Mouse (Mus musculus) right cerebral cortex, adult 2 months (tissue): ENCODE measurements around the gene Fam189a2.

ENCODE experiments used
- DNase-seq, 2 experiments: peaks; one replicate each; pipeline ENCODE4 v3.0.0; 2021 to 2022; ENCODE audit warnings: low spot score in 2 of 2

Fam189a2 gene

GRCm38 (mm10) chr19:23972881-23973649, 57.8 kb downstream of the Fam189a2 start:
- DNase-seq = peak in 1 of 2 experiments; percentile 13

GRCm38 (mm10) chr19:23971391-23971790, 59.4 kb downstream of the Fam189a2 start:
- no peak for DNase-seq

- no peak for DNase-seq
These were observed 60.4 kb downstream of the Fam189a2 start for GRCm38 (mm10) chr19:23970374-23970773.

GRCm38 (mm10) chr19:23968862-23969225, 62.0 kb downstream of the Fam189a2 start:
- DNase-seq = no peak

- DNase-seq = no peak
These were observed 62.5 kb downstream of the Fam189a2 start for GRCm38 (mm10) chr19:23968125-23968861.

- DNase-seq = peak; percentile 71 to 78
These were observed 63.7 kb downstream of the Fam189a2 start for GRCm38 (mm10) chr19:23967156-23967555.

- no peak for DNase-seq
These were observed 64.4 kb downstream of the Fam189a2 start for GRCm38 (mm10) chr19:23966376-23966775.

GRCm38 (mm10) chr19:23964401-23964910, 66.4 kb downstream of the Fam189a2 start:
- no peak for DNase-seq

- peak; percentile 58 to 72 for DNase-seq
These were observed 69.3 kb downstream of the Fam189a2 start for GRCm38 (mm10) chr19:23961516-23961915.

- DNase-seq = no peak
These were observed 69.9 kb downstream of the Fam189a2 start for GRCm38 (mm10) chr19:23960831-23961447.

GRCm38 (mm10) chr19:23960275-23960674, 70.5 kb downstream of the Fam189a2 start:
- DNase-seq = no peak

GRCm38 (mm10) chr19:23959870-23960269, 70.9 kb downstream of the Fam189a2 start:
- no peak for DNase-seq

GRCm38 (mm10) chr19:23958925-23959324, 71.9 kb downstream of the Fam189a2 start:
- no peak for DNase-seq

GRCm38 (mm10) chr19:23957563-23957962, 73.3 kb downstream of the Fam189a2 start:
- no peak for DNase-seq

- no peak for DNase-seq
These were observed 74.4 kb downstream of the Fam189a2 start for GRCm38 (mm10) chr19:23956299-23956975.

- no peak for DNase-seq
These were observed 75.4 kb downstream of the Fam189a2 start for GRCm38 (mm10) chr19:23955461-23955860.

GRCm38 (mm10) chr19:23948301-23949000, 82.4 kb downstream of the Fam189a2 start:
- DNase-seq = no peak

- DNase-seq = no peak
These were observed 82.9 kb downstream of the Fam189a2 start for GRCm38 (mm10) chr19:23947871-23948270.

- no peak for DNase-seq
These were observed 84.1 kb downstream of the Fam189a2 start for GRCm38 (mm10) chr19:23946751-23947150.

- DNase-seq = no peak
These were observed 84.7 kb downstream of the Fam189a2 start for GRCm38 (mm10) chr19:23946026-23946685.

- DNase-seq = no peak
These were observed 87.9 kb downstream of the Fam189a2 start for GRCm38 (mm10) chr19:23942886-23943285.
